Mouse (Mus musculus) liver, postnatal 0 days (tissue): ENCODE measurements around the gene Cux1.

Experiments
- CTCF ChIP-seq: sonication (generic); IDR thresholded peaks from 2 replicates; pipeline ENCODE4 v1.5.1; 2016; ENCODE audit warnings: antibody characterized with exemption, low read depth
- EP300 ChIP-seq: IDR thresholded peaks from 2 replicates; pipeline ENCODE4 v1.6.1; 2016; ENCODE audit warnings: antibody characterized with exemption, low read depth, mild to moderate bottlenecking

DNA sequence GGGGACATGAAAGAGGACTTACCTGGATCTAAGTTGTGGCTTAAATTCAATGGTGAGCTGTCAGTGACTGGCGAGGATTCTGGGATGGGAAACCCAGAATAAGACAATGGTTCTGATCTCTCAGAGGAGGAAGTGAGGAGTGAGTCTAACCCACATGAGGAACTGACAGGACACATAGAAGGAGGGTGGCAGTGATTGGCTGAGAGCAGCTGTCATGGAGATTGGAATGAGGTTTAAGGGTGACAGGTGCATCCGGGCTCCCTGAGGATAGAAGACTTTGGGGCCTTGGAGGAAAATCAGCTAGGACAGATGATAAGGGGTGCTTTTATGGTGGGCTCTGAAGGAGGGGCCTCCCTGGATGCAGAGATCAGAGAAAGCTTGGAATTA lies 320.8 kb downstream of the Cux1 start, which contains the start of gene Sh2b2:
- TF ChIP-seq CTCF (no peak), EP300 (no peak)
